ENCODE assay signal across 11 mouse cellular contexts in the genomic region with DNA sequence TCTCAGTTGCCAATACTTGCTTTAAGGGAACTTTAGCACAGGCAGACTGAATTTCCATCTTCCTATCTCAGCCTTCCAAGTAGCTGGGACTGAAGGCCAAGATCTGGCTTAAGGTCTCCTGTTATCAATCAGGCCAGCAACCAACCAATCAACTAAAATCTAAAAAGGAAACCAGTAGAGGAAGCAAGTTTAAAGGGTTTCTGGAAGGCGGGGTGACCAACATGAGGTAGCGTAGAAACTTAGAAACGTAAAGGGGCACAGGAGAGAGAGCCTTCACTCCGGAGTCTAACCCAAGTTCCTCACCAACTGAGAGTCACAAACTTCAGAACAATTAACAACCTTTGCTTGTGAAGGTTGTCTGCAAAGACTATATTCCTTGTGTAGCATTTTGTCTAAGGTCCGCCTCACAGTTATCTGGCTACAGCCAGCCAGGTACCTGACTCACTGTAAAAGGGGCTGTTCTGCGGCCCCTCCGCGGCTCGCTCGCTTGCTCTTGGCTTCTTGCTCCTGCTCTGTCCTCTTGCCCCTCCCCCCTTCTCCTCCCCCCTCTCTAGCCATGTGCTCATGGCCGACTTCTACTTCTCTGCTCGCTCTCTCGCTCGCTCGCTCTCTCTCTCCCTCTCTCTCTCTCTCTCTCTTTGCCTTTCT. TPM values are rescaled to one million over a fixed set of nuclear protein-coding genes. Genes with fewer than 3 reads are reported as not detected.
DNase-seq lines count a peak whose midpoint lies in the region; ATAC-seq and TF ChIP-seq lines count a peak whose summit lies in the region.
"Had no signal": no experiment of that assay in that cellular context is flagged by ENCODE, and none has a peak within 500 bp of the region (broad histone marks: within the 10 kb centered on the region; RNA-seq: fewer than 3 reads in every experiment).

No protein-coding gene starts in this region.

- no peak overlapping the region for H3K27ac ChIP-seq in kidney, embryonic 16.5 days (ENCODE audit: low read length)
- peak overlapping the region; percentile 96; the same call in 1 of the 2 replicates for H3K27ac ChIP-seq in ES-E14 (ENCODE audit: insufficient read depth, low read depth, low read length, poor library complexity, severe bottlenecking)
- no peak overlapping the region for H3K27ac ChIP-seq in embryonic facial prominence, embryonic 13.5 days
- H3K27ac ChIP-seq in liver, embryonic 16.5 days (ENCODE audit: low read length) = peak overlapping the region; percentile 93

- 44% methylated on average over 15 of the region's 15 CpGs for WGBS in kidney, embryonic 16.5 days
- WGBS in embryonic facial prominence, embryonic 13.5 days = 42% methylated on average over 15 of the region's 15 CpGs
- WGBS in liver, embryonic 16.5 days (ENCODE audit: insufficient replicate concordance) = 12% methylated on average over 15 of the region's 15 CpGs

- peaks cover 16% of the 10 kb centered on the region for H3K4me1 ChIP-seq in kidney, embryonic 16.5 days (ENCODE audit: insufficient read depth, low read length)
- peaks cover 7 to 12% of the 10 kb centered on the region in 2 experiments; a peak in 3 of 4 replicates for H3K4me1 ChIP-seq in ES-E14 (ENCODE audit: control insufficient read depth in 2 of 2, insufficient read depth in 2 of 2, low read length in 2 of 2, poor library complexity in 1 of 2)
- H3K4me1 ChIP-seq in embryonic facial prominence, embryonic 13.5 days = peaks cover 27% of the 10 kb centered on the region
- peaks cover 52% of the 10 kb centered on the region for H3K4me1 ChIP-seq in liver, embryonic 16.5 days (ENCODE audit: control insufficient read depth, low read depth, low read length)

- DNase-seq in kidney, postnatal 25 days = no peak
- no peak for DNase-seq in ES-E14 (ENCODE audit: low read depth, low spot score)
- no peak for DNase-seq in ovary, postnatal 10 days (ENCODE audit: low spot score)
- DNase-seq in gastrocnemius, postnatal 25 days = no peak
- DNase-seq: heart, adult 11 months had no signal

- H3K36me3 ChIP-seq in kidney, embryonic 16.5 days (ENCODE audit: insufficient read depth, low read length) = peaks cover 7% of the 10 kb centered on the region; the same call in 1 of the 2 replicates
- H3K36me3 ChIP-seq in ES-E14 (ENCODE audit: control insufficient read depth, insufficient read depth, low read length, poor library complexity, severe bottlenecking) = peaks cover 18% of the 10 kb centered on the region
- peaks cover 10% of the 10 kb centered on the region for H3K36me3 ChIP-seq in embryonic facial prominence, embryonic 13.5 days
- peaks cover 8% of the 10 kb centered on the region for H3K36me3 ChIP-seq in liver, embryonic 16.5 days (ENCODE audit: control insufficient read depth, insufficient read depth)

- H3K9ac ChIP-seq in kidney, embryonic 16.5 days (replicated peaks; ENCODE audit: low read length) = peak overlapping the region; percentile 29; the same call in 1 of the 2 replicates
- H3K9ac ChIP-seq in ES-E14 (ENCODE audit: insufficient read depth, low read depth, low read length, poor library complexity, severe bottlenecking) = peak overlapping the region; percentile 83
- H3K9ac ChIP-seq in embryonic facial prominence, embryonic 13.5 days = 0 out of 2 replicates have a peak overlapping the region, but pooled peaks have one; percentile 32
- H3K9ac ChIP-seq in liver, embryonic 16.5 days (ENCODE audit: low read depth, low read length) = peak overlapping the region; percentile 91

- in situ Hi-C loops in ES-E14 (cut with MboI; ENCODE audit: low sequenced_read_pairs in 2 of 2, unreplicated experiment in 2 of 2) = loop anchor here in 1 of 2 experiments (25.0 kb wide), 1 partner anchor 839 kb away; a partner anchor contains a TSS

- no peak overlapping the region for H3K4me3 ChIP-seq in kidney, embryonic 16.5 days (ENCODE audit: low read length)
- H3K4me3 ChIP-seq in ES-E14 (ENCODE audit: insufficient read depth in 1 of 2, low read depth in 1 of 2, low read length in 2 of 2, poor library complexity in 1 of 2, severe bottlenecking in 1 of 2) = peak overlapping the region; percentile 41 to 80
- H3K4me3 ChIP-seq in embryonic facial prominence, embryonic 13.5 days = no peak overlapping the region
- peak overlapping the region; percentile 40 for H3K4me3 ChIP-seq in liver, embryonic 16.5 days (ENCODE audit: low read depth, low read length)

- H3K27me3 ChIP-seq in kidney, embryonic 16.5 days (ENCODE audit: insufficient read depth, low read length) = no peaks in the 10 kb centered on the region
- H3K27me3 ChIP-seq in embryonic facial prominence, embryonic 13.5 days = no peaks in the 10 kb centered on the region
- H3K27me3 ChIP-seq in liver, embryonic 16.5 days (ENCODE audit: control insufficient read depth, insufficient read depth, low read depth, low read length) = no peaks in the 10 kb centered on the region

- 0 out of 2 replicates have a peak overlapping the region, but pooled peaks have one; percentile 5 for H3K4me2 ChIP-seq in kidney, embryonic 16.5 days (replicated peaks; ENCODE audit: low read depth, low read length)
- H3K4me2 ChIP-seq in embryonic facial prominence, embryonic 13.5 days = no peak overlapping the region; the same call in 1 of the 2 replicates
- H3K4me2 ChIP-seq in liver, embryonic 16.5 days (ENCODE audit: low read depth, low read length) = peak overlapping the region; percentile 66

- ATAC-seq in kidney, embryonic 16.5 days (ENCODE audit: low FRiP score, low TSS enrichment) = no peak
- no peak for ATAC-seq in embryonic facial prominence, embryonic 13.5 days (ENCODE audit: insufficient number of reproducible peaks, insufficient read depth, low FRiP score, low TSS enrichment, low read depth)
- no peak for ATAC-seq in liver, embryonic 16.5 days (ENCODE audit: low read depth)

- no peaks in the 10 kb centered on the region for H3K9me3 ChIP-seq in kidney, embryonic 16.5 days (ENCODE audit: low read length)
- H3K9me3 ChIP-seq in ES-E14 (ENCODE audit: control insufficient read depth, insufficient read depth, low read depth, low read length) = no peaks in the 10 kb centered on the region
- no peaks in the 10 kb centered on the region for H3K9me3 ChIP-seq in embryonic facial prominence, embryonic 13.5 days
- H3K9me3 ChIP-seq in liver, embryonic 16.5 days (replicated peaks; ENCODE audit: control insufficient read depth, low read length) = no peaks in the 10 kb centered on the region

TF ChIP-seq in ES-E14, 5 proteins besides CTCF, POLR2A, EP300 and RAD21:
- TF ChIP-seq ZNF384 (IDR thresholded peaks at IDR 0.05; ENCODE audit: low read depth, low read length) (no peak), HCFC1 (IDR thresholded peaks at IDR 0.05; ENCODE audit: borderline replicate concordance, insufficient read depth, low read length) (no peak), ZC3H11A (IDR thresholded peaks at IDR 0.05; ENCODE audit: borderline replicate concordance, low read depth, low read length) (no peak), MAFK (IDR thresholded peaks at IDR 0.05; ENCODE audit: insufficient read depth, low read depth, low read length) (no peak), CHD2 (IDR thresholded peaks at IDR 0.05; ENCODE audit: low read depth, low read length) (no peak)

RNA-seq across cellular contexts. Expression of a gene that starts 3.9 kb away (rescaled TPM):
- polyA plus RNA-seq in kidney, embryonic 16.5 days (2015; fragmentation: Nextera tagmentation; extraction: Ambion mirVana) = 843 and 919 TPM in 2 replicates
- 1,672 and 2,383 TPM in 2 replicates for total RNA-seq in ES-E14 (2012; rRNA removed)
- polyA plus RNA-seq in embryonic facial prominence, embryonic 13.5 days (2015; fragmentation: Nextera tagmentation; extraction: Ambion mirVana) = 827 and 849 TPM in 2 replicates
- 431 and 513 TPM in 2 replicates for polyA plus RNA-seq in liver, embryonic 16.5 days (2015; fragmentation: Nextera tagmentation; extraction: Ambion mirVana)
- total RNA-seq in gastrocnemius, postnatal 25 days (2021) = 10 to 100 TPM; 48.5 to 51.3 TPM

RNA-seq across cellular contexts. Expression of a gene that starts 16.2 kb away (rescaled TPM):
- polyA plus RNA-seq in kidney, embryonic 16.5 days (2015; fragmentation: Nextera tagmentation; extraction: Ambion mirVana) = not detected in 2 replicates
- not detected in 2 replicates for total RNA-seq in ES-E14 (2012; rRNA removed)
- not detected in 2 replicates for polyA plus RNA-seq in embryonic facial prominence, embryonic 13.5 days (2015; fragmentation: Nextera tagmentation; extraction: Ambion mirVana)
- polyA plus RNA-seq in liver, embryonic 16.5 days (2015; fragmentation: Nextera tagmentation; extraction: Ambion mirVana) = not detected in 2 replicates
- total RNA-seq in gastrocnemius, postnatal 25 days (2021) = not detected
- total RNA-seq: layer of hippocampus, postnatal 14 days; midbrain, postnatal 0 days had no signal
- polyA plus RNA-seq: cortical plate, adult 2 months; midbrain, postnatal 0 days had no signal

RNA-seq across cellular contexts. Expression of a gene that starts 39.1 kb away (rescaled TPM):
- 24.8 and 26.5 TPM in 2 replicates for polyA plus RNA-seq in kidney, embryonic 16.5 days (2015; fragmentation: Nextera tagmentation; extraction: Ambion mirVana)
- 27.4 and 30.3 TPM in 2 replicates for total RNA-seq in ES-E14 (2012; rRNA removed)
- 27.6 and 31.5 TPM in 2 replicates for polyA plus RNA-seq in embryonic facial prominence, embryonic 13.5 days (2015; fragmentation: Nextera tagmentation; extraction: Ambion mirVana)
- polyA plus RNA-seq in liver, embryonic 16.5 days (2015; fragmentation: Nextera tagmentation; extraction: Ambion mirVana) = 8.4 and 9.3 TPM in 2 replicates
- total RNA-seq in gastrocnemius, postnatal 25 days (2021) = 10 to 100 TPM; 15.4 to 17.4 TPM

Comparison
In these comparisons a context has a peak if more than half of its experiments do, and no peak if none do; other contexts are left out.
1. H3K27ac ChIP-seq: peak in ES-E14 (single experiment) and liver, embryonic 16.5 days (single experiment); none in kidney, embryonic 16.5 days (single experiment) and embryonic facial prominence, embryonic 13.5 days (single experiment).
2. H3K4me3 ChIP-seq: peak in ES-E14 (2 of 2) and liver, embryonic 16.5 days (single experiment); none in kidney, embryonic 16.5 days (single experiment) and embryonic facial prominence, embryonic 13.5 days (single experiment).
3. H3K9ac ChIP-seq: peak in every context shown above with its lines; median percentile 91 in liver, embryonic 16.5 days; 83 in ES-E14; 32 in embryonic facial prominence, embryonic 13.5 days; 29 in kidney, embryonic 16.5 days.